Mouse (Mus musculus) MN1 (cell line): ENCODE results near the gene Crebl2.

Experiments used
- DNase-seq: peaks from one replicate; pipeline ENCODE4 v3.0.0-alpha.2; 2016; ENCODE audit warnings: low spot score

Crebl2 gene

DNA sequence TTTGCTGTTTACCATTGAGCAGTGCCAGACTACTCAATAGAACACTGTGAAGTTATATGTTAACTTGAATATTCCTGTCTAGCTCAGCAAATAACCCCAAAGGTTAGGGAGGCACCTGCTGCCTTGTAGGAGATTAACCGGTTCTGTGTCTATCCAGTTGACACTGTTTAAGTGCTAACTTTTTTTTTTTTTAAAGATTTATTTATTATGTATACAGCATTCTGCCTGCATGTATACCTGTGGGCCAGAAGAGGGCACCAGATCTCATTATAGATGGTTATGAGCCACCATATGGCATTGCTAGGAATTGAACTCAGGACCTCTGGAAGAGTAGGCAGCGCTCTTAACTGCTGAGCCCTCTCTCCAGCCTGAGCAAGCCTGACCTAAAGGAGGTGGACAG, 43.1 kb downstream of the Crebl2 start:
- DNase-seq, result no peak

- DNase-seq, result peak; percentile 45
Measured at GRCm38 (mm10) chr6:134876795-134877194, 46.8 kb downstream of the Crebl2 start.

DNA sequence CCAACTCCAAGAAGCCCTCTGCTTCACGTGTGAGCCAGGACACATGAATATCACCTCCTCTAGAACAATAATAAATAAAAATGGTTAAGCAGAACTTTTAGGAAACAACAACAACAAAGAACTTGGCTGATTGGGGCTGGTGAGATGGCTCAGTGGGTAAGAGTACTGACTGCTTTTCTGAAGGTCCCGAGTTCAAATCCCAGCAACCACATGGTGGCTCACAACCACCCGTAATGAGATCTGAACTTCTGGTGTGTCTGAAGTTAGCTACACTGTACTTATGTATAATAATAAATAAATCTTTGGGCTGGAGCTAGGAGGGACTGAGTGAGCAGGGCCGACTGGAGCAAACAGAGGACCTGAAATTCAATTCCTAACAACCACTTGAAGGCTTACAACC, 47.3 kb downstream of the Crebl2 start:
- no peak for DNase-seq

DNA sequence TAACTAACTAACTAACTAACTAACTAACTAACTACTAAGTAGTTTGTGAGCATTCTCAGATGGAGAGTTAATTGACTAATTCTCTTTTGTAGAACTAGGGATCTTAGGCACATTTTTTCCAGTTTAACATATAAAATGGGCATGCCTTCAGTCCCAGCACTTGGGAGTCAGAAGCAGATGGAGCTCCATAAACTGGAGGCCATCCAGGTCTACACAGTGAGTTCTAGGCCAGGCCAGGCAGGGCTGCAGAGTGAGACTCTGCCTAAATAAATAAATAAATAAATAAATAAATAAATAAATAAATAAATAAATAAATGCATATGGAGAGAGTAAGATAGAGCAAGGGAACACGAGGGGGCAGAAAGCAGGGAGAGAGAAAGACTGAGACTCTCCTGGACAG, 47.9 kb downstream of the Crebl2 start:
- DNase-seq, result no peak

GRCm38 (mm10) chr6:134879556-134879955, 49.6 kb downstream of the Crebl2 start:
- DNase-seq, result no peak

DNA sequence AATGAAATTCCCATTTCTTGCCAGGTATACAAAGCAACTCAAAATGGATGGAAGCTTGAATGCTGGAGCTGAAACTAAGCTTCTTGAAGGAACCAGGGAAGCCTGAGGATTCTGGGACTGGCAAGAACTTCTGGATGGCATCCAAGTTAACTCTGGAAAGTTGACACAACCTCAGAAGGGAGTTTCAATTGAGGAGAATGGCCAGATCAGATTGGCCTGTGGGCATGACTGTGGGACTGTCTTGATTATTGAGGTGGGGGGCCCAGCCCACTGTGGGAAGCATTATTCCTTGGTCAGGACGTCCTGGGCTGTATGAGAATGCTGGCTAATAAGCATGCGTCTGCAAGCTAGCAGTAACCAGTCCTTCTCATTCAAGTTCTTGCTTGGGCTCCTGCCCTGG, 50.1 kb downstream of the Crebl2 start:
- no peak for DNase-seq

- DNase-seq, result no peak
Measured at GRCm38 (mm10) chr6:134883661-134884060, 53.7 kb downstream of the Crebl2 start.

DNA sequence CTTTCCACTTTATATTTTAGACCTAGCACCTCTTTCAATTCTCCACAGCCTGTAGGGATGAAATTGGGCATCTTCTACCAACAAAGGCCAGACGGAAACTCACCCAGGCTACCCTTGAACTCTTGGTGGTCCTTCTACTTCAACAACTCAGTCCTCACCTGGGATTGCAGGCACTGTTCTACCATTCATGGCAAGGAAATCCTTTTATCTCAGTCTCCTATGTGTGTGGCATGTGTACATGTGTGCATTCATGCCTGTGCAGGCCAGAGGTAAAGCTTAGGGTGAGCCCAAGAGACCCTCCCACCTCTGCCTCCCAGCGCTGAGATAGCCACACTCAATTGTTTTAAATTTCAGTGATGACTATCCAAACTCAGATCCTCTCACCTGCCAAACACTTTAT, 55.6 kb downstream of the Crebl2 start:
- no peak for DNase-seq

DNA sequence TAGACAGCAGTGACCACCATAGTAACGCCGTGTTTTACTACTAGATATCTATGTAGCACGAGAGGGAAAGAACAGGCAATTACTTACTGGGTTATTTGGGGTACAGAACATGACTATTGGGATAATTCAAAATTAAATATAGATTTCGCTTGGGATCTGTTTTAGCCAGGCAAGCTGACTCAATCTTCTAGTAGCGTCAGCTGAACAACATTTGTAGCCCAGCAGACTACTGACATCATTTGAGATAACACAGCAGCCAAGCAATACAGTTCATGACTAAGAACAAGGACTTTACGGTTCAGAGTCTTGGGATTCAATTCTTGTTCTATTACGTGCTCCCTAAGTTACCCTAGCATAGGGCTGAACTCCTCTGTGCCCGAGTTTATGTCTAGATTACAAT, 56.5 kb downstream of the Crebl2 start:
- peak; percentile 53 for DNase-seq

GRCm38 (mm10) chr6:134887008-134887407, 57.1 kb downstream of the Crebl2 start:
- DNase-seq, result peak; percentile 43

DNA sequence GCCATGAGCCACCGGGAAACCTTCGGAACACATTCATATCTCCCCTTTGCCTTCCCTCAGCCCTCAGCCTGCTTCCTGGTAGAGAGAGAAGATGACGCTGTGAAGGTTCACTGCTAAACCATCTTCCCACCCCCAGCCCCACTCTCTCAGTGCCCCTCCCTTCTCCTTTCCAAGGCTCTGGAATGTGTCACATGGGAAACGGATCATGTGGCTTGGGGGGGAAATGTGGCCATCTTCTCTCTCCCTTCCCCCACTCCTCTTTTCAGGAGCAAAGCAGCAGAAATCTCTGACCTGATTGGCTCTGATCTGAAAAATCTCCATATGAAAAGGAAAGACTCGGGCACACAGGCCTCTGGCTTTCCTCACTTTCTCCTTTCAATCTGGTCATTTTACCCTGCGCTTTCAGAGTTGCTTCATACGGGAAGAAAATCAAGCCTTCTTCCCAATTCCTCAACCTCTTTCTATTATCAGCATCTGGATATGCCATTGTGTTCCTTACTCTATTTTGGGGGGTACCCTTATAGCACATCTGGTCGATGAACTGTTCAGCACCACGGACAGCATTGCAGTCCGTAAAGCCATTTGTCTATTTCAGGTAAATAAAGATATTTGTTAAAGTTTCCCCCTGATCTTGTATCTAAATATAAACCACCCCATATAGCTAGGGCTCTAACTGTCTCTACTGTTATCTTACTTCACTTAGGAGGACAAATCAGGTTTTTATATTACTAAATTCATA, 57.9 kb downstream of the Crebl2 start:
- DNase-seq, result peak; percentile 94

- peak; percentile 73 for DNase-seq
Measured at GRCm38 (mm10) chr6:134888563-134889017, 58.6 kb downstream of the Crebl2 start.

- DNase-seq, result no peak
Measured at GRCm38 (mm10) chr6:134889763-134890162, 59.8 kb downstream of the Crebl2 start.

- DNase-seq, result no peak
Measured at GRCm38 (mm10) chr6:134890436-134890835, 60.5 kb downstream of the Crebl2 start.

GRCm38 (mm10) chr6:134896570-134897436, 66.8 kb downstream of the Crebl2 start:
- DNase-seq, result peak; percentile 42

GRCm38 (mm10) chr6:134897443-134898094, 67.6 kb downstream of the Crebl2 start:
- DNase-seq, result peak; percentile 93

GRCm38 (mm10) chr6:134898095-134898965, 68.4 kb downstream of the Crebl2 start, which contains the start of gene Gpr19:
TSS of gene Gpr19 (minus strand) at chr6:134898578.
- peak; percentile 97 for DNase-seq

- DNase-seq, result no peak
Measured at GRCm38 (mm10) chr6:134903368-134903767, 73.4 kb downstream of the Crebl2 start.

GRCm38 (mm10) chr6:134903891-134904884, 74.2 kb downstream of the Crebl2 start:
- DNase-seq, result no peak

DNA sequence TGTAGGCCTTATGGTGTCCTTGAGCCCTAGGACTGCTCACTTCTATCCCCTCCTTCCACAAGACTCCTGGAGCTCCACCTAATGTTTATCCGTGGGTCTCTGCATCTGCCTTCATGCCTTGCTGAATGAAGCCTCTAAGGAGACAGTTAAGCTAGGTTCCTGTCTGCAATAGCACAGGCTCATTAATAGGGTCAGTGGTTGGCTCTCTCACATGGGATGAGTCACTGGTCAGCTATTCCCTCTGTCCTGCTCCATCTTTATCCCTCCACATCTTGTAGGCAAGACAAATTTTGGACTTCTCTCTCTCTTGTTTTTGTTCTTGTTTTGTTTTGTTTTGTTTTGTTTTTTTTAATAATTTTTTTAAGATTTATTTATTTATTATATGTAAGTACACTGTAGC, 75.9 kb downstream of the Crebl2 start:
- DNase-seq, result no peak
